21 mouse cellular contexts compared by ENCODE assay signal in genomic region chr9:72825511-72825910, GRCm38 (mm10). TPM values are rescaled to one million over a fixed set of nuclear protein-coding genes. Genes with fewer than 3 reads are reported as not detected.
DNase-seq lines count a peak whose midpoint lies in the region; ATAC-seq and TF ChIP-seq lines count a peak whose summit lies in the region.
"Had no signal": no experiment of that assay in that cellular context is flagged by ENCODE, and none has a peak within 500 bp of the region (broad histone marks: within the 10 kb centered on the region; RNA-seq: fewer than 3 reads in every experiment).

No protein-coding gene starts in this region.

- peak; percentile 61 for DNase-seq in embryo, embryonic 10.5 days (ENCODE audit: low spot score)
- DNase-seq in embryo, embryonic 9.5 days (ENCODE audit: extremely low spot score) = no peak
- DNase-seq in heart, postnatal 36 days = no peak
- DNase-seq in embryonic facial prominence, embryonic 14.5 days (ENCODE audit: low spot score) = no peak
- no peak for DNase-seq in urinary bladder, postnatal 25 days (ENCODE audit: low spot score)
- DNase-seq: adrenal gland, postnatal 25 days; cerebellum, adult 8-10 months; cerebellum, postnatal 36 days; kidney, adult 2 months; thymus, adult 18-20 months; thymus, postnatal 36 days had no signal

- no peaks in the 10 kb centered on the region for H3K36me3 ChIP-seq in heart, embryonic 13.5 days
- H3K36me3 ChIP-seq in E14TG2a.4 (ENCODE audit: insufficient read depth, low read length) = no peaks in the 10 kb centered on the region
- no peaks in the 10 kb centered on the region for H3K36me3 ChIP-seq in embryonic facial prominence, embryonic 14.5 days (ENCODE audit: control insufficient read depth, insufficient read depth, low read length)
- H3K36me3 ChIP-seq: forebrain, embryonic 12.5 days; heart, embryonic 15.5 days; stomach, embryonic 15.5 days had no signal

- intact Hi-C loops in heart, postnatal 36 days (cut with DNase I) = no loop called here

- no peak overlapping the region for H3K4me2 ChIP-seq in heart, embryonic 13.5 days
- H3K4me2 ChIP-seq in embryonic facial prominence, embryonic 14.5 days (ENCODE audit: low read depth, low read length) = no peak overlapping the region
- H3K4me2 ChIP-seq: forebrain, embryonic 12.5 days; heart, embryonic 15.5 days; stomach, embryonic 15.5 days had no signal

- no peak overlapping the region for H3K4me3 ChIP-seq in heart, embryonic 13.5 days
- 0 out of 2 replicates have a peak overlapping the region, but pooled peaks have one; percentile 3 for H3K4me3 ChIP-seq in E14TG2a.4 (replicated peaks; ENCODE audit: low read length)
- H3K4me3 ChIP-seq in embryonic facial prominence, embryonic 14.5 days (ENCODE audit: low read depth, low read length) = no peak overlapping the region
- H3K4me3 ChIP-seq: forebrain, embryonic 12.5 days; heart, embryonic 15.5 days; stomach, embryonic 15.5 days had no signal

- H3K27ac ChIP-seq in heart, embryonic 13.5 days (replicated peaks) = no peak overlapping the region
- H3K27ac ChIP-seq in embryonic facial prominence, embryonic 14.5 days (replicated peaks; ENCODE audit: low read depth, low read length) = no peak overlapping the region
- H3K27ac ChIP-seq: forebrain, embryonic 12.5 days; heart, embryonic 15.5 days; kidney, postnatal 0 days; macrophage; stomach, embryonic 15.5 days had no signal

- H3K9me3 ChIP-seq in heart, embryonic 13.5 days = no peaks in the 10 kb centered on the region
- no peaks in the 10 kb centered on the region for H3K9me3 ChIP-seq in E14TG2a.4 (ENCODE audit: low read length)
- H3K9me3 ChIP-seq in embryonic facial prominence, embryonic 14.5 days (ENCODE audit: control insufficient read depth, low read length) = no peaks in the 10 kb centered on the region
- H3K9me3 ChIP-seq: forebrain, embryonic 12.5 days; heart, embryonic 15.5 days; stomach, embryonic 15.5 days had no signal

- no peak for ATAC-seq in heart, embryonic 13.5 days (ENCODE audit: extremely low read depth, insufficient number of reproducible peaks, low FRiP score, low TSS enrichment)
- ATAC-seq in embryonic facial prominence, embryonic 14.5 days (ENCODE audit: low read depth) = no peak

- H3K9ac ChIP-seq in heart, embryonic 13.5 days = peak overlapping the region; percentile 15; the same call in 1 of the 2 replicates
- H3K9ac ChIP-seq in embryonic facial prominence, embryonic 14.5 days (ENCODE audit: low read depth, low read length) = peak overlapping the region; percentile 32; the same call in 1 of the 2 replicates
- H3K9ac ChIP-seq: forebrain, embryonic 12.5 days; heart, embryonic 15.5 days; stomach, embryonic 15.5 days had no signal

- TF ChIP-seq CTCF in E14TG2a.4 (conservative IDR thresholded peaks at IDR 0.05; ENCODE audit: low read length) = no peak

- peaks cover 24% of the 10 kb centered on the region for H3K4me1 ChIP-seq in heart, embryonic 13.5 days
- H3K4me1 ChIP-seq in E14TG2a.4 (replicated peaks; ENCODE audit: low read depth, low read length) = peaks cover 31% of the 10 kb centered on the region
- H3K4me1 ChIP-seq in embryonic facial prominence, embryonic 14.5 days (ENCODE audit: control insufficient read depth, insufficient read depth, low read length) = peaks cover 29% of the 10 kb centered on the region
- H3K4me1 ChIP-seq: stomach, embryonic 15.5 days had no signal

- 22% methylated on average over 4 of the region's 4 CpGs for WGBS in heart, embryonic 13.5 days
- 29% methylated on average over 4 of the region's 4 CpGs for WGBS in embryonic facial prominence, embryonic 14.5 days

- no peaks in the 10 kb centered on the region for H3K27me3 ChIP-seq in heart, embryonic 13.5 days (replicated peaks)
- H3K27me3 ChIP-seq in E14TG2a.4 (ENCODE audit: insufficient read depth, low read length) = no peaks in the 10 kb centered on the region
- no peaks in the 10 kb centered on the region for H3K27me3 ChIP-seq in embryonic facial prominence, embryonic 14.5 days (replicated peaks; ENCODE audit: control insufficient read depth, insufficient read depth, low read length)
- H3K27me3 ChIP-seq: forebrain, embryonic 12.5 days; heart, embryonic 15.5 days; stomach, embryonic 15.5 days had no signal

RNA-seq across cellular contexts. Expression of gene Prtg, which starts 18.8 kb away (rescaled TPM):
- 0.87 and 0.92 TPM in 2 replicates for polyA plus RNA-seq in heart, embryonic 13.5 days (2015; fragmentation: Nextera tagmentation; extraction: Ambion mirVana)
- total RNA-seq in heart, postnatal 36 days (2021) = under 1 TPM; 0.30 to 0.33 TPM
- polyA plus RNA-seq in embryonic facial prominence, embryonic 14.5 days (2014; fragmentation: Nextera tagmentation; extraction: Ambion mirVana) = 1.3 and 1.4 TPM in 2 replicates
- total RNA-seq: hematopoietic stem cell, adult 5-6 weeks; monocyte, adult 5-6 weeks; neutrophil, adult 5-6 weeks had no signal
- polyA plus RNA-seq: macrophage had no signal
